Mouse (Mus musculus): ENCODE results near the gene G430095P16Rik.

The G430095P16Rik gene

DNA sequence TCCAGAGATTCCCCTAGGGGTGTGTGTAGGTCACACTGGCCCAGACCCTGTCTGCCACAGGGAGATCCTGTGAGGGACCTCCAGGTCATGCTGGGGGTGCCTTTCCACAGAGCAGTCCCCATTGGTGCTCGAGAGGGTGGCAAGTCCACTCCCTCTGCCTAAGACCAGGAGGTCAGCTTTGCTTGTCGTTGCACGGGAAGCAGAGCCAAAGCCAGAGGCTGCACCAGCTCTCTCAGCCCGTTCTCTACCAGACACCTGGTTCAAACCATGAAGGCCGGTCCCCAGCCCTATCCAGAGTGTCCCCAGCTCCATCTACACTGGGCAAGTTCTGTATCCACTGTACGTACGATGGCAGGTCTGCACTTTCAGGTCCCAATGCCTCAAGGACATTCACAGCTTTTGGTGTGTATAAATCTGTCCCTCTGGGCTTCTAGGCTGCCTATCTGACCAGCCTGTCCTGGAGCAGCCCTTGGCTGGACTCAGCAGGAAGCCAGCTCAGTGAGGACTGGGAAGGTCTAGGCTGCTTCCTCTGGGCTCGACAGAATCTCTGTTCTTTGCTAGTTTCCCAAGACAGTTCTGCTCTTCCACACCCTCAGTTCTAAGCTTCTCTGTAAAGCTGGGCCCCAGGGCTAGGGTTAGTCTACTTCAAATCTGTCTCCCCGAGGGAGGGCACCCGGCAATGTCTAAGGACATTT is 2.6 kb downstream of the G430095P16Rik start:
- no peak for DNase-seq

DNA sequence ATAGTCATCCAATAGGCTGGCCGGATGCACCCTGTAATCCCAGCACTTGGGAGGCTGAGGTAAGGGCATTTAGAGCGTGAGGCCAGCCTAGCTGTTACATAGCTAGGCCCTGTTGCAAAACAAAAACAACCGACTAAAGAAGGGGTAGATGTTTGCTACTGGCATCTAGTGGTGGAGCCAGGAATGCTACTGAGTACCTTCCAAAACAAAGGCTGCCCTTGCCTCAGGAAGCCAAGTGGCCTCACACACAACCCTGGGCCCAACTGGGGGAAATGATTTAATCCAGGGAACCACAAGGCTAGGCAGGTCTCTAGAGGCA is 3.1 kb downstream of the G430095P16Rik start:
- no peak for DNase-seq

DNA sequence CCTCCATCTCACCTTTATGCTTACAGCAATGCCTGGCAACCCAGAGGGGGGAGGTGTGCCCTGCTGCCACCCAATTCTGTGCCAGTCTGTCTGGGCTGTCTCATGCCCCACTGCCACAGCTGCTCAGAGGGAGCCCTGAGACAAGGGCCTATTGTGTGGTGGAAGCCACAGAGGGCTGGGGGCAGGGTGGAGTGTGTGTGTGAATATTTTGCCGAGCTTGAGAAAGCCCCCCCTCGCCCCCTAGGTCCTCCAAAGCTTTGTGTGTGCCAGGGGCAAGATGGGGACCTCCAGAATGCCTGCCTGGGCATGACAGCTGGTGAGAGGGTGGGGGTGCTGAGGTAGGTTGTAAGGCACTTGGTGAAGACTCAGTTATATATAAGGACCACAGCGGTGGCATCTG is 5.7 kb downstream of the G430095P16Rik start:
- DNase-seq, result no peak

DNA sequence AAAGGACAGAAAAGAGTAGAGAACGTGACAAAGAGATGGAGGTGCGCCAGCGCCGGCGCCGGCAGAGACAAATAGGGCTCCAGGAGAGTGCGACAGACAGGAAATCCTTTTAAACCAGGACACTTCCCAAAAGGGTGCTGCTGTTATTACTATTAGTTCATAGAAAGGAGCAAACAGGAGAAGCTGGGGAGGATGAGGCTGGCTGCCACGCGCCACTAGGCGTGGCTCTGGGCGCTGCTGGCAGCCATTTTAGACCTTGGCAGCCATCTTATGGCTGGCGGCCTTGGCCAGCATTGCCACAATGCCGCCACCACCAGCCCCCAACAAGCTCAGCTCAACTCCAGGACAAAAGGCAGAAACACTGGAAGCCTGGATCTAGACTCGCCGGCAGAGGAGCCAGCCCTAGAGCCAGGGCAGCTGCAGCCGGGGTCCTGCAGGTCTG is 7.1 kb downstream of the G430095P16Rik start:
- DNase-seq, result peak; percentile 78

DNA sequence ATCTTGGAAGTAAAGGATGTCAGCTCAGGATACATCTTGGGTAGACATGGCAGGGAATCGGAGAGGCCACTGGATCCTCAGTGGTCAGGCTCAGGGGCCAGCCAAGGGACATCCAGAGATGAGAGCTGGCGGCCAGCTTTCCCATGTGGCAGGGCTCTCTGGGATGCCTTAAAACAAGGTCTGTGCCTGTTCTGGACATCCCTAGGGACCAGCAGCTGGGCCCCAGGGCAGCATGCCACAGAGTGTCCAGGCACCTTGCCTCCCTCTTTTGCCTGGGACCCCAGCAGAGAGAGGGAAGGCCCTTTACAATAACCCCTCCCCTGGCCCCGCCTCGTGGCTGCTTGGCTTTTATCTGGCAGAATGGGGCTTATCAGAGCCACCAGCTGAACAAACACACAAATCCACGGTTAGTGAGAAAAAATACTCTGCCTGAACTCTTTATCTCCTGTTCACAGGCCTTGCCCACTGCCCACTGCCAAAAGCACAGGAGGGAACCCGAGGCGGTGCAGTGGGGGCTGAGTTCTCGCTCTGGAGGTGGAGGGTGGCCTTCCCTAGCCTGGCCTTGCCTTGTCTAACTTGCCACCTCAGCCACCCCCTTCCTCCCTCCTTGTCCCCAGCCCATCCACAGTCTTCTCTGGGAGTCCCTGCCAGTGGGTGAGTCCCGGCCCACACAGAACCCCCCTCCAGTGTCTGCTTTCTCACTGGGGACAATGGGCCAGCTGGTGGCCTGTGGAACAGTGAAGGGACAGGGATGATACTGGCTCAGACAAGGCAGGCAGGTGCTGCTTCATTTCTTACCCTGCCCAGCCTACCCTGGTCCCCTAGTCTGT is 7.9 kb downstream of the G430095P16Rik start:
- DNase-seq, result peak; percentile 72

DNA sequence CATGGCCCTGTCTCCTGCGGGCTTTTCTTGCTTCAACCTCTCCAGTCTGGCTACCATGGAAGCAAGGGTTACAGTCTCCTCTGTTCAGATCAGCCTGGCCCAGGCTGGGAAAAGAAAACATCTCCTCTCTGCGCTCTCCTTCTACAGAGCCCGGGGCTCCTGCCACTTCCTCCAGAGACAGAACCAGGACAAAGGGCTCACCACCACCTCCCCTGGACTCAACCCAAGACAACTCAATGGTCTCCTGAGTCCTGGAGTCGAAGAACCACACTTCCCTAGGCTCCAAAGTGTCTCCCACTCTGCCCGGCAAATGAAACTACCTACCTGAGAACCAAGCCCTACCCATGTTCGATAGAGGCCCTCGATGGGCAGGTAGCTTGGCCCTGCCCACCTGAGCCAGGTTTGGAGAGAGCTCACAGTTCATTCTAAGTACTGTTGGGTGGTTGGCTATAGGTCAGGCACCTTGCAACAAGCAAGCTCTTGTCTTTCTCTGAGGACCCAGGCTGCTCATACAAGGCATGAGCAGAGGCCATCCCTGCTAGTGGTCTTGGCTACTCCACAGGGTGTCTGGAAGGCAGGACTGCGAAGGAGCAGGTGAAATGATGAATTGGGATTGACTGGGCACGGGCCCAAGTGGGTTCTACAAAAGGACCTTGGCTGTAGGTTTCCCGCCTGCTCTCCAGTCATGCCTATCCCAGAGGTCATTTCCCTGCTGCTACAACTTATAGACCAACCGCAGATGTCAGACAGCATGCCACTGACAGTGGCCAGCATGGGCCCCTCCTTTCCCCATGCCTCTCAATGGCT is 8.8 kb downstream of the G430095P16Rik start:
- peak; percentile 69 for DNase-seq

DNA sequence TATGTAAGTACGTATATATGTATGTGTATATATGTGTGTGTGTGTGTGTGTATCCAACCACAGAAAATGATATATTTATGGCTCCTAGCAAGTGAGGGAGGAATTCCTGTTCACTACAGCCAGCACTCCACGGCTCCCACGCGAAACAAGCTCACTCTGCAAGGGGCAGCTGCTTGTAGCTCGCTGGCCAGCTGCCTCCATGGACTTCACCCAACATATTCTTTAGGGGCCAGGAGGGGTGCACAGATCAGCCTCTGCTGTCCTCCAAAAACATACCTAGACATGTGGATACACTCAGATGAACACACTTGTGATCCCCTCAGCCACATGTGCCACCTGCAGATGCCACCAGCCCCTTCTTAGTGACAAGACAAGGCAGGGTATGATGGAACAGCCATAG is 9.7 kb downstream of the G430095P16Rik start:
- DNase-seq, result no peak

DNA sequence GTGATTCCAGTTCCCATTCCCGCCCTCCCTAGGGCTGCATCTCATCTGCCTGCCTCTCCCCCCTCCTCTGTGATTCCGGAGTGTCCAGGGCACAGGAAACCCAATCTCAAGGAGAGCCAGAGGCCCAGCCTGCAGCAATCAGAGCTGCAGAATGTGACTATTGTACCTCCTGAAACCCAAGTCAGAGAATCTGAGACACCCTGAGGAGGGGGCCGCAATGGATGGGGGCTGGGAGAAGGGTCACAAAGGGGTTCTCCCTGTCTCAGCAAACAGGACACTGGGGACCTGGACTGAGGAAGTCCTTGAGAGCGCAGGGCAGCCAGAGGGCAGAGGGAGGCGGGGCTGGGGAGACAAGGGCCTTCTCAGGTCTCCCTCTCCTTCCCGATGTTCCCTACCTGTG is 10.2 kb downstream of the G430095P16Rik start:
- DNase-seq, result no peak

DNA sequence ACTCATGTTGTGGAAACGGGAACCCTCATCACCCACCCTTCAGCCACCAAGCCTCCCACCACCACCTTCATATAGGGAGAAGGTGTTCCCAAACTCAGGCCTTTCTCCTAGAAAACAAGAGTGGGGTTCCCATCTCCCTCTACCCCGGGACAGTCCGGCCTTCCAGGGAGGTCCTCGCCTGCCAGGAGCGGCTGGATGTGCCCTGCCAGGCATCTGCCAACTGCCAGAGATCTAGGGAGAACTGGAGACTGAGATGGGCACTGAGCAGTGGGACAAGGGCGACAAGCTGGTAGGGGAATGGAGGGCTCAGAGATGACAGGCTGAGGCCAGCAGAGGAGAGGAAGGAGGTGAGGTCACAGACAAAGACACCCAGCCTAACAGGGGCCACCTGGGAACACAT is 11.2 kb downstream of the G430095P16Rik start:
- DNase-seq, result no peak

DNA sequence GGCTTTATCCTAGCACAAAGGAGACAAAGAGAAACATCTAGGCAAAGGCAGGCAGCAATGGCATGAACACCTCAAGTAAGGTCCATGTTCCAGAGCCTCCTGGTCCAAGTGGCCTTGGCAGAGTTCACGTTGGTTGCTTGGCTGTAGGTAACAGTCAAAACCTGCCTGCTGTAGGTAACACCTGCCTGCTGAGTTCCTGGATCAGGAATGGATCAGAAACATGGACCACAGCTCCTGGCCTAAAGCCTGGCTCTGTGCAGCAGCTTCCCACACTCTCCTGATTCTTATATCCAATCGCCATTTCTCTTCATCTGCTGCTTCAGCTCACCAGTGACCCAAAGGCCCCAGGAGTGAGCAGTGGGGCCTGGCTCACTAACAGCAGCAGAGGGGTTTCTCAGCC is 11.9 kb downstream of the G430095P16Rik start:
- no peak for DNase-seq

DNA sequence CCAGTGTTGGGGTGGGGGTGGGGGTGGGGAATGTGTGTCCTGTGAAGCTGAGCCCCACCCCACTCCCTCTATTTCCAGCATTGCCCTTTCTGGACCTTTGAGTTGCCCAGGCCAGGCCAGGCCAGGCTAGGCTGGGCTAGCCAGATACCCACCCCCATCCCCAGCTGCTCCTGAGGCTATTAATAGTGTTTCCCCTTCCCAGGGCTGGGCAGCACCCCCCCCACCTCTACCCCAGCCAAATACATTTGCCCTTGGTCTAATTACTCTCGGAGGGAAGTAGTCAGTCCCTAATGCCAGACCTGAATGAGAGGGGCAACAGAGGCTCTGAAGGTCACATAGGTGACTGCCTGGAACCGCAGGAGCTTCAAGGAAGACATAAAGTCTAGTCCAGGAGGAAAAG is 12.8 kb downstream of the G430095P16Rik start:
- DNase-seq, result no peak

DNA sequence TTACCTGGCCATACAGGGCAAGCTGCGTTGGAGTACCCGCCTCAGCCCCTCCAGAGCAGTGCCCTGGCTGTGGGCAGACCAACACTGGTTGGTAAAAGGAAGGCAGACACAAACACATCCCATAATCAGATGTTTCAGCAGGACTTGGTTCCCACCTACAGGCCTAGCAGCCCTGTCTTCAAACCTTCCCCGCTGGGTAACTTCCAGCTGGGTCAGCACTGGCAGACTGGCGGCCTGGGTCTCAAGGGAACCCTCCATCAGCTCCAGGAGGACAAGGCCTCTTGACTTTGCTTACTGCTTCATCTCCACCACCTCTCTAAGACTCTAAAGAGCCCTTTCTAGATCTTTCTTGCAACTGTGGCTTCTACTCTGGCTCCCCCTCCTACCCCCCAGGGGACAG is 13.7 kb downstream of the G430095P16Rik start:
- DNase-seq, result no peak

DNA sequence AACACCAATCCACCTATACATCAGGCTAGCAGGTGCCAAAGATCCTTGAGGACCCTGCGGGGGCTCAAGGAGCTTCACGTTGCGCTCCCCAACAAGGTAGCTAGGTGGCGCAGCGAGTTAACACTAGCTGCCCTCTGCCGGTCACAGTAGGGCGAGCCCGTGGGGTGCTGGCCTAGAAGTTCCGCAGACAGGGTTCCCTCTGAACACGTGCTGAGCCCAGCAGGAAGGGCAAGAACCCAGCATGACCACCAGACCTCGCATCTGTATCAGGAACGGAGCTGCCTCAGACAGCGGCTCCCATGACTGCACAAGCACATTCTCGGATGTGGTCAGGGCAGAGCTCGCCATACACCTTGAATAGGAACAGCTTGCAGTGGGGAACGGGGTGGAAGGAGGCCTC is 14.8 kb downstream of the G430095P16Rik start:
- peak; percentile 84 for DNase-seq

DNA sequence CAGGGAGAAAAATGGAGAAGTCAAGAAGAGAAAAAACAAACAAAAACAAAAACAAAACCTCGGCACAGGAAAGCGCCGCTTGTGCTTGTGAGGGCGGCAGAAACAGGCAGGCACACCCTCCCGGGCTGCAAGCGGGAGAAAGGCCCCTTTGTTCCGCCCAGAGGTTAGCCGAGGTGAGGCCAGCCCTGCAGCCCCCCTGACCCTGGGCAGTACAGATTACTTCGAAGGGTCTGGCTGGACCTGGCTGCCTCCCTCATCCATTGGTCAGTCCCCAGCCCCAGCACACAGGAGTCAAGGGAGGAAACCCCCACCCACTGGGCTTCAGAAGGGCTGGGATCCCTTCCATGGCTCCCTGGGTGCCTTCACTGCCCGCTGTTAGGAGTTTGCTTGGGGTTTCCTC is 15.5 kb downstream of the G430095P16Rik start:
- no peak for DNase-seq

DNA sequence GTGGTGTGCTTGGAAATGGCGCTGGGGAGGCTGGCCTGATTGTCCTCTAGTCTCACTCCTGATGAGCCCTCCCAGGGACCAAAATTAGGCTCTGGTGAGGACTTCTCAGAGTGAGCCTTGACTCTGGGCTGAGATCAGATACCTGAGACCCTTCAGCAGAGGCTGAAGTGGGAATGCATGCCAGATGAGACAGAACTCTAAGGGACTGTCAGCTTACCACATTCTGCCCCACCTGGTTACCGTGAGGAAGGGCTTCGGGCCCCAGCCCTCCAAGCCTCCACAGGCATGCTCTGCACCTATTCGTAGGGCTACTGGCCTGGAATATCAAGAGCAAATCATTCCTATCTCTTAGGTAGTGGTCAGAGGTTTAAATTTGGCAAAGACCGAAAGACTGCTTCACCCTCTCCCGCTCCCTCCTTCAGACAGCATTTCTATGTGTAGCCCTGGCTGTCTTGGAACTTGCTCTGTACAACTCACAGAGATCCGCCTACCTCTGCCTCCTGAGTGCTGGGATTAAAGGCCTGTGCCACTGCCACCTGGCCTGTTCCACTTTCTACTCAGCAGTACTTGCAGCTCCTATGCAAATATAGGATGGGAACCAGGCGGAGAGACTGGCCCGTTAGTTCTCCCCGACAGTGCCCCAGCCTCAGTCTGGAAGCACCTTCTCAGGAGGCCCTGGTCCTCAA is 16.1 kb downstream of the G430095P16Rik start:
- DNase-seq, result no peak

DNA sequence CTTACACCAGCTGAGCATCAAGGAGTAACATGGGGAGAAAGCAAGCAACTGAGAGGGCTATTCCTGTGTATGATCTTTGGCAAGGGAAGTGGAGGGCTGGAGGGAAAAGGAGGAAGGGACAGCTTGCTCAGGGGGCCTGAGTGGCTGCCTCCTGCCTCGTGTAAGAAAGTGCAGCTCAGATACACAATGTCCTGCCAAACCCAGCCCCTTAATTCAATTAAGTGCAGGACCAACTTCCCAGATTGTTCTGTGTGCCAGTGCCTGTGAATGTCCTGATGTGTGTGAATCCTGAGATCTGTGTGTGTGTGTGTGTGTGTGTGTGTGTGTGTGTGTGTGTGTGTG is 16.6 kb downstream of the G430095P16Rik start:
- DNase-seq, result no peak

DNA sequence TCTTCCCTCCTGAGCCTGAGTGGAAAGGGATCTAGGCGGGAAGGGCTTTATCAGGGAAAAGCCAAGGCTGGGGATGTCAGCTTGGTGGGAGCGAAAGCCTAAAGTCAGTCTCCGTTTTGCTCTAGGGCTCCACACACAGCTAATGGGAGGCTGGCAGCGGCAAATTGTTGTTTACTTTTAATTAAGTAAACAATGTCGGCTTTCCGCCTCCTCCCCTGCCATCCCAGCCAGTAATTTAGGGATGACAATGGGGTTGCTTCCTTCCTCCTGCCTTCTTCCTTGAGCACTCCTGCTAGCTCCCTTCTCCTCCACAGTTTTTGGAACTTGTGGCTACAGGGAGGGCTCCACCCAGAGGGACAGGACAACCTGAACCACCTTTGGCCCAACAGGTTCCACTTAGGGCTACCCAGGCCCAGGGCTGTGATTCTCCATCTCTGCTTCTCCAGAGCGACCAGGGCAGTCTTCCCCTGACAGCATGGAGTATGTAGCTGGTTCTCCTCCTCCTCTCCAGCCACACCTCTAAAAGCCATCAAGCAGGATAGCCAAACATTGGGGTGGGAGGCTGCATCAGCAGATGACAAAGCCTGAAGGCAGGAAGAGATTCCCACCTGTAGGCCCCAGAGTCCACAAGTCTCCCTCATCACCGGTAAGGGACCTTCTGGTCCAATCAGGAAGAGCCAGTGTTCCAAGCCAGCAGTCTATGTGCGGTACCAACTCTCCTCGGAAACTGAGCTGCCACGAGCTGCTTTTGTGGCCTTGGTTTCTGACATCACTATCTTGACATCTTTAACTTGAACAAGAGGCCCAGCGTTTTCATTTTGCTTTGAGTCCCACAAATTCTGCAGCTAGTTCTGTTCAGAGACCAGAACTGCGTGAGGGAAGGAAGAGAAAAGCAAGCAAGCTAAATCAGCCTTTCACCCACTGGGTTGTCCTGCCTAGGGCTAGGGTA is 18.4 kb downstream of the G430095P16Rik start:
- DNase-seq, result no peak

DNA sequence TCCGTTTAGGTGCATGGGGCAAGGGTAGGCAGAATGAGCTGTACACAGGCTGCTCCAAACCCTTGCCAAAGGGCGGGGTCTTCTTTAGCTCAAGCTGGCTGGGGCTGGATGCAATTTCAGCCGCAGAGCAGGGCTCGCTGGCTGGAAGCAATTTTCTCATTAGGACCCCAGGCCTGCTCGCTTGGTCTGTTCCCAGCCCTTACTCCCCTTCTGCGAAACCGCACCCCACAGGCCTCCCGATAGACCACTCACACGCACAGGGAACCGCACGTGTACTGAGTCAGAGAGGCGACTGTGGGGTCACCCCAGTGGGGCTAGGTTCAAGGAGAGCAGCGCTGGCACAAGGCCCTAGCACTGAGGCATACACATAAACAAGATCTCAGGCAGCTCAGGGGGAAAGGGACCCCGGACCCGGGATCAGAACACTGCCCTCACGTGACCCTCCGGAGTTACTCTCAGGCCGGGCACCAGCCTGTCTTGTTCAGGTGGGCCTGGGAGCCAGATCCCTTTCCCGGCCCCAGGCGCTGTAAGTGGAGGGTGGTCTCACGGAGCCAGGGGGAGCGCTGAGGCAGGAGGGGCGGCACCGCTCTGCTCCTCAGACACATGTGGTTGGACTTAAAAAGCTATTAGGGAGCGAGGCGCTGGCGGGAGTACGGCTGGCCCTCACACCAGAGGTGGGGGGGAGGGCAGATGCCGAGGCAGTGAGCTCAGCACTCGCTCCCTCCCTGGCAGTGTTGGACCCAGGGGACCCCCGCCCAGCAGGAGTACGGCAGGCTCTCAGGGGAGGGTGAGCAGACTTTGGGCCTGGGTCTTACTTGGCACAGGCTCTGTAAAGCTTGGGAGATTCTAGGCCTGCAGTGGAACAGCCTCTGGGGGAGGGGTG is 19.6 kb downstream of the G430095P16Rik start:
- peak; percentile 65 for DNase-seq

DNA sequence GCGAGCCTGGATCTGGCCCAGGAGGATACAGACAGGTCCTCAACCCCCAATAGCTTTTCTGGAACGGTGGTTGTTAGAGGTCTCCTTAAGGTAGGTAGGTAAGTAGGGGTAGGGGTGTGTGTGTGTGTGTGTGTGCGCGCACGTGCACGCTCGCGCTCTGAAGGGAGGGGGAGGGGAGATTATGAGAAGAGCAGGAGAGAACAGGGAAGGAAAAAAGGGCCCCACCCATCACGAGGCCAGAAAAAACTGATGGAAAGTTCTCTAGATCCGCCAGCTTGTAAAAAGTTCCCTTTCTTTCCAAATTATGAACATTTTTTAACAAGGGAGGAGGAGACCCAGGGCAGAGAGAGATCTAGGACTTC is 20.2 kb downstream of the G430095P16Rik start:
- DNase-seq, result no peak

DNA sequence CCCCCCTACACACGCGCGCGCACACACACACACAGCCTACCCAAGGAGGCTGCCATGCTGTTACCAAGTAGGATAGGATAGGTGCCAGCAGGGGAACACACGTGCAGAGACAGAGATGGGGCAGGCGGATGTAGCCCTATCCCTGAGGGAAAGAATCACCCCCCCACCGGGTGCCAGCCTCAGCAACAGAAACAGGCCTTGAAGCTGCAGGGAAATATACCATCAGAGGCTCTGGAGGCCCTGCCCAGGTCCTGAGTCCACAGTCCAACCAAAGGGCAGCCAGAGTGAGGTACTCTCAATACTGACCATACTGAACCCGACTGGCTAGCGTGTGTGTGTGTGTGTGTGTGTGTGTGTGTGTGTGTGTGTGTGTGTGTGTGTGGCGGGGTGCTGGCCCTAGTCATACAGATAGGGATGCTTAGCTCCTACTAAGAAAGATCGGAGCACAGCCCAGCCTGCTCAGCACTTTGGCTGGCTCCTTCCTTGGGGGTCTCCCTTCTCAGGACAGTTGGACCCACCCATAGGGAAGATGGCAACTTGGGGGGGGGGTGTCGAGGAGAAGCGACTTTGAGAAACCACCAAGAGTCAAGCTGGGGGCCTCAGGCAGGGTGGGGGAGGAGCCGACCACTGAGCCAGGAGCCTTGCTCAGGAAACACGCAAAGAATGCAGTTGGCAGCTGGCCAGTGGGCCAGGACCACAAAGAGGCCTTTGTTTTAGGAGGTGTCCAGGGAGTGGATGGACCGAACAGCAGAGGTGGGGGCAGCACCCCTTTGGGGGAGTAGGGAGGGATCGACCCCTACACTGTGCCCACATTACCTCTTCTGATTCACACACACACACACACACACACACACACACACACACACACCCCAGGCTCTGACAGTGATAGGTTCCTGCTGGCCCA is 21.0 kb downstream of the G430095P16Rik start:
- peak; percentile 67 for DNase-seq

Measured in cerebellum, adult 11-12 months (tissue).